Mouse (Mus musculus): ENCODE results near the gene Sez6. TPM values are rescaled to one million over a fixed set of nuclear protein-coding genes. Genes with fewer than 3 reads are reported as not detected.

The Sez6 gene
- polyA plus RNA-seq, 1 experiment from 2014 or later = 2.3 TPM

- H3K36me3 ChIP-seq (replicated peaks) = no peaks in the 10 kb centered on the region
- peaks cover 43% of the 10 kb centered on the region for H3K4me1 ChIP-seq
- DNase-seq (ENCODE audit: low spot score) = no peak
- no peaks in the 10 kb centered on the region for H3K9me3 ChIP-seq
- H3K4me3 ChIP-seq = no peak overlapping the region
- no peak overlapping the region for H3K27ac ChIP-seq (replicated peaks)
- peaks cover 67% of the 10 kb centered on the region for H3K27me3 ChIP-seq (replicated peaks; ENCODE audit: low read depth, poor library complexity, severe bottlenecking)
- 40% methylated on average over 5 of the region's 5 CpGs for WGBS
Observed at GRCm38 (mm10) chr11:77909376-77909775, 21.2 kb upstream of the Sez6 start.

GRCm38 (mm10) chr11:77909776-77910175, 20.8 kb upstream of the Sez6 start:
- Histone ChIP-seq H3K27me3 (replicated peaks; ENCODE audit: low read depth, poor library complexity, severe bottlenecking) (peaks cover 68% of the 10 kb centered on the region), H3K27ac (replicated peaks) (no peak overlapping the region), H3K4me3 (no peak overlapping the region), H3K36me3 (replicated peaks) (no peaks in the 10 kb centered on the region), H3K9me3 (no peaks in the 10 kb centered on the region), H3K4me1 (peaks cover 47% of the 10 kb centered on the region)
- 38% methylated on average over 6 of the region's 6 CpGs for WGBS
- no peak for DNase-seq (ENCODE audit: low spot score)

- Histone ChIP-seq H3K4me1 (peaks cover 64% of the 10 kb centered on the region), H3K27me3 (replicated peaks; ENCODE audit: low read depth, poor library complexity, severe bottlenecking) (peaks cover 78% of the 10 kb centered on the region), H3K4me3 (no peak overlapping the region)
Observed at GRCm38 (mm10) chr11:77913505-77913904, 17.1 kb upstream of the Sez6 start.

GRCm38 (mm10) chr11:77914598-77915260, 15.9 kb upstream of the Sez6 start:
- WGBS = 5% methylated on average over 32 of the region's 32 CpGs
- no peaks in the 10 kb centered on the region for H3K9me3 ChIP-seq
- peak; percentile 39 for DNase-seq (ENCODE audit: low spot score)
- 0 out of 2 replicates have a peak overlapping the region, but pooled peaks have one; percentile 7 for H3K27ac ChIP-seq (replicated peaks)
- H3K4me3 ChIP-seq = peak overlapping the region; percentile 42
- no peaks in the 10 kb centered on the region for H3K36me3 ChIP-seq (replicated peaks)
- peaks cover 58% of the 10 kb centered on the region for H3K4me1 ChIP-seq
- H3K27me3 ChIP-seq (replicated peaks; ENCODE audit: low read depth, poor library complexity, severe bottlenecking) = peaks cover 74% of the 10 kb centered on the region

More at GRCm38 (mm10) chr11:77913505-77913904, 17.1 kb upstream of the Sez6 start:
- DNase-seq (ENCODE audit: low spot score) = no peak
- H3K27ac ChIP-seq (replicated peaks) = no peak overlapping the region
- no peaks in the 10 kb centered on the region for H3K36me3 ChIP-seq (replicated peaks)
- 33% methylated on average over 6 of the region's 6 CpGs for WGBS
- H3K9me3 ChIP-seq = no peaks in the 10 kb centered on the region

GRCm38 (mm10) chr11:77916741-77917140, 13.9 kb upstream of the Sez6 start:
- H3K4me3 ChIP-seq = 0 out of 2 replicates have a peak overlapping the region, but pooled peaks have one; percentile 30
- peak overlapping the region; percentile 55; the same call in 1 of the 2 replicates for H3K27ac ChIP-seq (replicated peaks)
- no peaks in the 10 kb centered on the region for H3K9me3 ChIP-seq
- 76% methylated on average over 4 of the region's 4 CpGs for WGBS
- no peak for DNase-seq (ENCODE audit: low spot score)
- peaks cover 82% of the 10 kb centered on the region for H3K27me3 ChIP-seq (replicated peaks; ENCODE audit: low read depth, poor library complexity, severe bottlenecking)
- H3K36me3 ChIP-seq (replicated peaks) = no peaks in the 10 kb centered on the region
- peaks cover 47% of the 10 kb centered on the region for H3K4me1 ChIP-seq

- H3K4me1 ChIP-seq = peaks cover 47% of the 10 kb centered on the region
- no peaks in the 10 kb centered on the region for H3K36me3 ChIP-seq (replicated peaks)
- H3K9me3 ChIP-seq = no peaks in the 10 kb centered on the region
- 26% methylated on average over 10 of the region's 10 CpGs for WGBS
- peak overlapping the region; percentile 55; the same call in 1 of the 2 replicates for H3K27ac ChIP-seq (replicated peaks)
- peak overlapping the region; percentile 30; the same call in 1 of the 2 replicates for H3K4me3 ChIP-seq
- H3K27me3 ChIP-seq (replicated peaks; ENCODE audit: low read depth, poor library complexity, severe bottlenecking) = peaks cover 82% of the 10 kb centered on the region
- peak; percentile 87 for DNase-seq (ENCODE audit: low spot score)
Observed at GRCm38 (mm10) chr11:77917166-77917565, 13.4 kb upstream of the Sez6 start.

GRCm38 (mm10) chr11:77923285-77923684, 7.3 kb upstream of the Sez6 start:
- Histone ChIP-seq H3K36me3 (replicated peaks) (no peaks in the 10 kb centered on the region), H3K27ac (replicated peaks) (no peak overlapping the region), H3K4me3 (no peak overlapping the region), H3K9me3 (no peaks in the 10 kb centered on the region), H3K27me3 (replicated peaks; ENCODE audit: low read depth, poor library complexity, severe bottlenecking) (peaks cover 74% of the 10 kb centered on the region), H3K4me1 (peaks cover 23% of the 10 kb centered on the region)
- DNase-seq (ENCODE audit: low spot score) = no peak
- 77% methylated on average over 4 of the region's 4 CpGs for WGBS

- Histone ChIP-seq H3K4me1 (peaks cover 32% of the 10 kb centered on the region), H3K36me3 (replicated peaks) (no peaks in the 10 kb centered on the region), H3K27me3 (replicated peaks; ENCODE audit: low read depth, poor library complexity, severe bottlenecking) (peaks cover 85% of the 10 kb centered on the region), H3K4me3 (no peak overlapping the region), H3K9me3 (no peaks in the 10 kb centered on the region), H3K27ac (replicated peaks) (no peak overlapping the region)
- WGBS = 33% methylated on average over 9 of the region's 9 CpGs
- no peak for DNase-seq (ENCODE audit: low spot score)
Observed at GRCm38 (mm10) chr11:77925836-77926657, 4.6 kb upstream of the Sez6 start.

- WGBS = 24% methylated on average over 9 of the region's 9 CpGs
- peaks cover 38% of the 10 kb centered on the region for H3K4me1 ChIP-seq
- no peaks in the 10 kb centered on the region for H3K9me3 ChIP-seq
- H3K4me3 ChIP-seq = no peak overlapping the region
- no peak overlapping the region for H3K27ac ChIP-seq (replicated peaks)
- no peak for DNase-seq (ENCODE audit: low spot score)
- peaks cover 88% of the 10 kb centered on the region for H3K27me3 ChIP-seq (replicated peaks; ENCODE audit: low read depth, poor library complexity, severe bottlenecking)
- no peaks in the 10 kb centered on the region for H3K36me3 ChIP-seq (replicated peaks)
Observed at GRCm38 (mm10) chr11:77926666-77927065, 3.9 kb upstream of the Sez6 start.

GRCm38 (mm10) chr11:77927837-77928236, 2.8 kb upstream of the Sez6 start:
- peaks cover 45% of the 10 kb centered on the region for H3K4me1 ChIP-seq
- no peak for DNase-seq (ENCODE audit: low spot score)
- no peak overlapping the region for H3K4me3 ChIP-seq
- no peak overlapping the region for H3K27ac ChIP-seq (replicated peaks)
- peaks cover 93% of the 10 kb centered on the region for H3K27me3 ChIP-seq (replicated peaks; ENCODE audit: low read depth, poor library complexity, severe bottlenecking)
- no peaks in the 10 kb centered on the region for H3K36me3 ChIP-seq (replicated peaks)
- H3K9me3 ChIP-seq = no peaks in the 10 kb centered on the region
- 77% methylated on average over 5 of the region's 5 CpGs for WGBS

GRCm38 (mm10) chr11:77931541-77932433, 1.2 kb downstream of the Sez6 start:
- peaks cover 95% of the 10 kb centered on the region for H3K27me3 ChIP-seq (replicated peaks; ENCODE audit: low read depth, poor library complexity, severe bottlenecking)
- H3K27ac ChIP-seq (replicated peaks) = no peak overlapping the region
- peak overlapping the region; percentile 67 for H3K4me3 ChIP-seq
- DNase-seq (ENCODE audit: low spot score) = peak; percentile 27
- no peaks in the 10 kb centered on the region for H3K9me3 ChIP-seq
- H3K36me3 ChIP-seq (replicated peaks) = no peaks in the 10 kb centered on the region
- H3K4me1 ChIP-seq = peaks cover 37% of the 10 kb centered on the region
- 2% methylated on average over 41 of the region's 41 CpGs for WGBS

- DNase-seq (ENCODE audit: low spot score) = no peak
- Histone ChIP-seq H3K27me3 (replicated peaks; ENCODE audit: low read depth, poor library complexity, severe bottlenecking) (peaks cover 99% of the 10 kb centered on the region), H3K36me3 (replicated peaks) (no peaks in the 10 kb centered on the region), H3K4me1 (peaks cover 38% of the 10 kb centered on the region), H3K27ac (replicated peaks) (no peak overlapping the region), H3K9me3 (no peaks in the 10 kb centered on the region), H3K4me3 (no peak overlapping the region)
- WGBS = 45% methylated on average over 5 of the region's 5 CpGs
Observed at GRCm38 (mm10) chr11:77932576-77932975, 2.0 kb downstream of the Sez6 start.
